Mouse (Mus musculus) forebrain, embryonic 13.5 days (tissue): Measurements from ENCODE around the gene 1600002K03Rik. TPM values are rescaled to one million over a fixed set of nuclear protein-coding genes. Genes with fewer than 3 reads are reported as not detected.

Source experiments
- ATAC-seq: fragments of 200-750 bp; cut with Nextera tagmentation; 2 replicates; pipeline ENCODE4 v1.8.0; 2017
- H3K27ac ChIP-seq: fragments of 300-500 bp; sonication (generic); 2 replicates; pipeline ENCODE4 v1.5.1; 2015; ENCODE audit warnings: inconsistent platforms, mild to moderate bottlenecking, moderate library complexity
- H3K27me3 ChIP-seq: fragments of 300-500 bp; sonication (generic); 2 replicates; pipeline ENCODE4 v1.6.1; 2015; ENCODE audit warnings: mild to moderate bottlenecking, inconsistent platforms
- H3K36me3 ChIP-seq: fragments of 300-500 bp; sonication (generic); 2 replicates; pipeline ENCODE4 v1.6.1; 2015; ENCODE audit warnings: mild to moderate bottlenecking, inconsistent platforms; ENCODE audit not compliant: poor library complexity, severe bottlenecking
- H3K4me1 ChIP-seq: fragments of 300-500 bp; sonication (generic); 2 replicates; pipeline ENCODE4 v1.6.1; 2015; ENCODE audit warnings: inconsistent platforms
- H3K4me2 ChIP-seq: fragments of 300-500 bp; sonication (generic); 2 replicates; pipeline ENCODE4 v1.6.1; 2015; ENCODE audit warnings: inconsistent platforms, mild to moderate bottlenecking, moderate library complexity
- H3K4me3 ChIP-seq: fragments of 300-500 bp; sonication (generic); 2 replicates; pipeline ENCODE4 v1.5.1; 2015; ENCODE audit warnings: mild to moderate bottlenecking, inconsistent platforms
- H3K9ac ChIP-seq: fragments of 300-500 bp; sonication (generic); 2 replicates; pipeline ENCODE4 v1.6.1; 2015; ENCODE audit warnings: mild to moderate bottlenecking, inconsistent platforms
- H3K9me3 ChIP-seq: fragments of 300-500 bp; sonication (generic); replicated peaks from 2 replicates; pipeline ENCODE4 v1.6.1; 2016; ENCODE audit warnings: inconsistent platforms
- WGBS: fragments of 180-500 bp; shearing (Covaris S2); methylation state at CpG from one replicate; pipeline ENCODE4 v1.1.7; 2015; 5-methylcytosine and 5-hydroxymethylcytosine counted together
- polyA plus RNA-seq: library from polyadenylated mRNA; unstranded; fragments of >200 nt; fragmentation: Nextera tagmentation; extraction: Ambion mirVana; gene quantifications from 2 replicates; pipeline ENCODE4 v1.2.1, GENCODE M21; 2015

Gene 1600002K03Rik
- polyA plus RNA-seq, 1 experiment from 2014 or later, result 12.2 TPM

- Histone ChIP-seq H3K36me3 (peaks cover 49% of the 10 kb centered on the region), H3K27me3 (peaks cover 10% of the 10 kb centered on the region), H3K9ac (peak overlapping the region; percentile 91), H3K4me2 (peak overlapping the region; percentile 97), H3K4me3 (peak overlapping the region; percentile 74), H3K27ac (peak overlapping the region; percentile 92; the same call in 1 of the 2 replicates), H3K4me1 (peaks cover 61% of the 10 kb centered on the region), H3K9me3 (no peaks in the 10 kb centered on the region)
- no peak for ATAC-seq
- 21% methylated on average over 45 of the region's 49 CpGs for WGBS
Observed at GRCm38 (mm10) chr10:80136179-80136951, 36.4 kb upstream of the 1600002K03Rik start.

- H3K4me1 ChIP-seq, result peaks cover 58% of the 10 kb centered on the region
- no peaks in the 10 kb centered on the region for H3K9me3 ChIP-seq
- peak overlapping the region; percentile 74 for H3K4me3 ChIP-seq
- WGBS, result 3% methylated on average over 29 of the region's 29 CpGs
- peak overlapping the region; percentile 92 for H3K27ac ChIP-seq
- H3K36me3 ChIP-seq, result peaks cover 42% of the 10 kb centered on the region
- peak overlapping the region; percentile 91 for H3K9ac ChIP-seq
- no peak for ATAC-seq
- H3K4me2 ChIP-seq, result peak overlapping the region; percentile 97
- H3K27me3 ChIP-seq, result peaks cover 10% of the 10 kb centered on the region
Observed at GRCm38 (mm10) chr10:80136952-80137625, 35.7 kb upstream of the 1600002K03Rik start.

- Histone ChIP-seq H3K27ac (peak overlapping the region; percentile 92), H3K4me2 (peak overlapping the region; percentile 97), H3K36me3 (peaks cover 34% of the 10 kb centered on the region), H3K27me3 (peaks cover 10% of the 10 kb centered on the region), H3K4me3 (peak overlapping the region; percentile 74), H3K4me1 (peaks cover 57% of the 10 kb centered on the region), H3K9me3 (no peaks in the 10 kb centered on the region), H3K9ac (peak overlapping the region; percentile 91)
- WGBS, result 2% methylated on average over 28 of the region's 33 CpGs
- no peak for ATAC-seq
Observed at GRCm38 (mm10) chr10:80137626-80138552, 34.9 kb upstream of the 1600002K03Rik start.

GRCm38 (mm10) chr10:80138553-80139438 lies 33.9 kb upstream of the 1600002K03Rik start, which contains the start of gene Atp5d:
Gene Atp5d (plus strand): TSS chr10:80138632.
- Histone ChIP-seq H3K4me2 (peak within 1 kb of the TSS; percentile 97), H3K36me3 (peaks cover 29% of the 10 kb centered on the region), H3K27me3 (peaks cover 10% of the 10 kb centered on the region), H3K9me3 (no peaks in the 10 kb centered on the region), H3K27ac (peak within 1 kb of the TSS; percentile 92), H3K4me1 (peaks cover 59% of the 10 kb centered on the region), H3K9ac (peak within 1 kb of the TSS; percentile 91), H3K4me3 (peak within 1 kb of the TSS; percentile 74)
- ATAC-seq, result no peak
- 0% methylated on average over 56 of the region's 94 CpGs for WGBS

GRCm38 (mm10) chr10:80139439-80139775 lies 33.3 kb upstream of the 1600002K03Rik start:
- H3K4me1 ChIP-seq, result peaks cover 63% of the 10 kb centered on the region
- WGBS, result 0% methylated on average over 10 of the region's 10 CpGs
- peak overlapping the region; percentile 91 for H3K9ac ChIP-seq
- H3K4me2 ChIP-seq, result peak overlapping the region; percentile 97
- ATAC-seq, result no peak
- no peaks in the 10 kb centered on the region for H3K9me3 ChIP-seq
- peaks cover 10% of the 10 kb centered on the region for H3K27me3 ChIP-seq
- H3K36me3 ChIP-seq, result peaks cover 29% of the 10 kb centered on the region
- H3K4me3 ChIP-seq, result peak overlapping the region; percentile 74
- peak overlapping the region; percentile 92 for H3K27ac ChIP-seq

GRCm38 (mm10) chr10:80139975-80140665 lies 32.6 kb upstream of the 1600002K03Rik start:
- 75% methylated on average over 11 of the region's 11 CpGs for WGBS
- peaks cover 66% of the 10 kb centered on the region for H3K4me1 ChIP-seq
- H3K4me3 ChIP-seq, result peak overlapping the region; percentile 7; the same call in 1 of the 2 replicates
- H3K27ac ChIP-seq, result peak overlapping the region; percentile 92; the same call in 1 of the 2 replicates
- peaks cover 29% of the 10 kb centered on the region for H3K36me3 ChIP-seq
- peak overlapping the region; percentile 96 for H3K4me2 ChIP-seq
- H3K9ac ChIP-seq, result no peak overlapping the region
- no peaks in the 10 kb centered on the region for H3K9me3 ChIP-seq
- ATAC-seq, result no peak
- H3K27me3 ChIP-seq, result peaks cover 10% of the 10 kb centered on the region

- H3K4me3 ChIP-seq, result peak within 1 kb of the TSS; percentile 74
- ATAC-seq, result no peak
- peak within 1 kb of the TSS; percentile 50 for H3K9ac ChIP-seq
- peaks cover 71% of the 10 kb centered on the region for H3K4me1 ChIP-seq
- H3K9me3 ChIP-seq, result no peaks in the 10 kb centered on the region
- peaks cover 29% of the 10 kb centered on the region for H3K36me3 ChIP-seq
- H3K4me2 ChIP-seq, result peak within 1 kb of the TSS; percentile 97
- H3K27me3 ChIP-seq, result peaks cover 10% of the 10 kb centered on the region
- WGBS, result 74% methylated on average over 10 of the region's 10 CpGs
- peak within 1 kb of the TSS; percentile 92 for H3K27ac ChIP-seq
Observed at GRCm38 (mm10) chr10:80140666-80141035, 32.1 kb upstream of the 1600002K03Rik start, which contains the start of gene Cbarp. Gene Cbarp (minus strand): TSS chr10:80140835.

- peaks cover 28% of the 10 kb centered on the region for H3K36me3 ChIP-seq
- peak; percentile 63 for ATAC-seq
- WGBS, result under 1% methylated on average over 29 of the region's 29 CpGs
- H3K4me1 ChIP-seq, result peaks cover 75% of the 10 kb centered on the region
- peak overlapping the region; percentile 73 for H3K4me3 ChIP-seq
- peak overlapping the region; percentile 50 for H3K9ac ChIP-seq
- no peaks in the 10 kb centered on the region for H3K9me3 ChIP-seq
- peak overlapping the region; percentile 96 for H3K4me2 ChIP-seq
- peaks cover 7% of the 10 kb centered on the region for H3K27me3 ChIP-seq
- H3K27ac ChIP-seq, result peak overlapping the region; percentile 86
Observed at GRCm38 (mm10) chr10:80141243-80141642, 31.5 kb upstream of the 1600002K03Rik start.

- peaks cover 1% of the 10 kb centered on the region; the same call in 1 of the 2 replicates for H3K27me3 ChIP-seq
- H3K27ac ChIP-seq, result peak overlapping the region; percentile 86
- peak overlapping the region; percentile 73 for H3K4me3 ChIP-seq
- peak; percentile 86 for ATAC-seq
- H3K9ac ChIP-seq, result peak overlapping the region; percentile 95
- H3K4me1 ChIP-seq, result peaks cover 73% of the 10 kb centered on the region
- H3K9me3 ChIP-seq, result no peaks in the 10 kb centered on the region
- peak overlapping the region; percentile 96 for H3K4me2 ChIP-seq
- peaks cover 28% of the 10 kb centered on the region for H3K36me3 ChIP-seq
- WGBS, result under 1% methylated on average over 42 of the region's 43 CpGs
Observed at GRCm38 (mm10) chr10:80141786-80142529, 30.8 kb upstream of the 1600002K03Rik start.

- H3K9me3 ChIP-seq, result no peaks in the 10 kb centered on the region
- no peaks in the 10 kb centered on the region for H3K27me3 ChIP-seq
- 2% methylated on average over 15 of the region's 15 CpGs for WGBS
- peaks cover 28% of the 10 kb centered on the region for H3K36me3 ChIP-seq
- peak overlapping the region; percentile 96 for H3K4me2 ChIP-seq
- ATAC-seq, result no peak; the same call in 1 of the 2 replicates
- peaks cover 71% of the 10 kb centered on the region for H3K4me1 ChIP-seq
- peak overlapping the region; percentile 95 for H3K9ac ChIP-seq
- H3K4me3 ChIP-seq, result peak overlapping the region; percentile 73
- peak overlapping the region; percentile 80 for H3K27ac ChIP-seq
Observed at GRCm38 (mm10) chr10:80142530-80142925, 30.2 kb upstream of the 1600002K03Rik start.
